Mouse (Mus musculus): ENCODE results near the gene Syne3. TPM values are rescaled to one million over a fixed set of nuclear protein-coding genes. Genes with fewer than 3 reads are reported as not detected.

Gene Syne3
- polyA plus RNA-seq, 1 experiment from 2014 or later = 0.11 TPM

- 72% methylated on average over 12 of the region's 12 CpGs for WGBS
- Histone ChIP-seq H3K36me3 (ENCODE audit: control insufficient read depth, insufficient read depth, low read length) (no peaks in the 10 kb centered on the region), H3K4me1 (replicated peaks; ENCODE audit: control insufficient read depth, insufficient read depth, low read length) (peaks cover 5% of the 10 kb centered on the region; the same call in 1 of the 2 replicates), H3K4me3 (ENCODE audit: low read depth, low read length) (no peak overlapping the region), H3K27me3 (ENCODE audit: control insufficient read depth, insufficient read depth, low read length) (no peaks in the 10 kb centered on the region), H3K27ac (ENCODE audit: low read depth, low read length) (no peak overlapping the region), H3K9me3 (ENCODE audit: control insufficient read depth, low read length) (no peaks in the 10 kb centered on the region), H3K9ac (ENCODE audit: low read depth, low read length) (no peak overlapping the region), H3K4me2 (replicated peaks; ENCODE audit: low read depth, low read length) (no peak overlapping the region)
- peak; percentile 11 for DNase-seq (ENCODE audit: low spot score)
- no peak for ATAC-seq (ENCODE audit: low FRiP score)
These were observed 129.2 kb downstream of the Syne3 start for GRCm38 (mm10) chr12:104880367-104880766.

Other genes starting within 250 kb of the Syne3 start
- gene Clmn, start 144.7 kb downstream of the Syne3 start, polyA plus RNA-seq (2014; fragmentation: Nextera tagmentation; extraction: Ambion mirVana) = 2.8 and 4.3 TPM in 2 replicates
- 179 and 198 TPM in 2 replicates for gene Glrx5, start 22.9 kb upstream of the Syne3 start, polyA plus RNA-seq (2014; fragmentation: Nextera tagmentation; extraction: Ambion mirVana)
- not detected in 2 replicates for gene Tcl1b2, start 136.2 kb upstream of the Syne3 start, polyA plus RNA-seq (2014; fragmentation: Nextera tagmentation; extraction: Ambion mirVana)
- not detected in 2 replicates for gene Tcl1b1, start 149.9 kb upstream of the Syne3 start, polyA plus RNA-seq (2014; fragmentation: Nextera tagmentation; extraction: Ambion mirVana)
- not detected in 2 replicates for gene Tcl1b5, start 166.5 kb upstream of the Syne3 start, polyA plus RNA-seq (2014; fragmentation: Nextera tagmentation; extraction: Ambion mirVana)
- not detected in 2 replicates for gene Tcl1b3, start 181.2 kb upstream of the Syne3 start, polyA plus RNA-seq (2014; fragmentation: Nextera tagmentation; extraction: Ambion mirVana)
- not detected in 2 replicates for gene Tcl1b4, start 192.1 kb upstream of the Syne3 start, polyA plus RNA-seq (2014; fragmentation: Nextera tagmentation; extraction: Ambion mirVana)
- gene Tcl1, start 213.0 kb upstream of the Syne3 start, polyA plus RNA-seq (2014; fragmentation: Nextera tagmentation; extraction: Ambion mirVana) = not detected in 2 replicates